Mouse (Mus musculus): ENCODE results near the gene Ptger1. TPM values are rescaled to one million over a fixed set of nuclear protein-coding genes. Genes with fewer than 3 reads are reported as not detected.

Gene Ptger1
- total RNA-seq, 2 experiments from 2014 or later: 1.3 to 1.6 TPM

Other genes with a start within 250 kb of the Ptger1 start
- gene Scoc, start 208.3 kb upstream of the Ptger1 start, total RNA-seq (2021): 100 to 1,000 TPM; 212 to 226 TPM
- gene Olfr370, start 130.9 kb upstream of the Ptger1 start, total RNA-seq (2021): not detected
- 100 to 1,000 TPM; 140 to 161 TPM for gene Ndufb7, start 100.0 kb upstream of the Ptger1 start, total RNA-seq (2021)
- gene Tecr, start 58.7 kb upstream of the Ptger1 start, total RNA-seq (2021): 100 to 1,000 TPM; 510 to 556 TPM
- gene Dnajb1, start 58.5 kb upstream of the Ptger1 start, total RNA-seq (2021): 10 to 100 TPM; 30.0 to 40.0 TPM
- gene Gipc1, start 14.0 kb upstream of the Ptger1 start, total RNA-seq (2021): 10 to 100 TPM; 67.7 to 69.2 TPM
- gene Pkn1, start 32.5 kb downstream of the Ptger1 start, total RNA-seq (2021): 10 to 100 TPM; 42.2 to 57.6 TPM
- gene Ddx39, start 48.5 kb downstream of the Ptger1 start, total RNA-seq (2021): 10 to 100 TPM; 14.4 to 17.2 TPM
- 10 to 100 TPM in 1 of 2 experiments, 1 to 10 TPM in 1; 7.4 to 11.0 TPM for gene Adgre5, start 74.6 kb downstream of the Ptger1 start, total RNA-seq (2021)
- 100 to 1,000 TPM; 315 to 348 TPM for gene Adgrl1, start 233.4 kb downstream of the Ptger1 start, total RNA-seq (2021)

All from layer of hippocampus, postnatal 25 days (tissue).